Mouse (Mus musculus) liver, adult 2 months (tissue): ENCODE results near the gene Dnmt3a.

Experiments
- CTCF ChIP-seq: fragments of 200-500 bp; IDR thresholded peaks from 2 replicates; pipeline ENCODE4 v1.5.1; 2011; ENCODE audit warnings: low read depth, low read length, control low read depth
- POLR2A ChIP-seq: fragments of 200-500 bp; IDR thresholded peaks from 2 replicates; pipeline ENCODE4 v1.6.1; 2011; ENCODE audit warnings: low read length, control low read depth; ENCODE audit not compliant: insufficient read depth; ENCODE audit errors: extremely low read depth

GRCm38 (mm10) chr12:3833059-3833760 lies 27.4 kb downstream of the Dnmt3a start:
- TF ChIP-seq CTCF (no peak), POLR2A (no peak)
